Mouse (Mus musculus) limb, embryonic 14.5 days (tissue): Measurements from ENCODE around the gene Ier3. TPM values are rescaled to one million over a fixed set of nuclear protein-coding genes. Genes with fewer than 3 reads are reported as not detected.

Experiments used
- ATAC-seq: fragments of 200-750 bp; cut with Nextera tagmentation; 2 replicates; pipeline ENCODE4 v1.8.0; 2017; ENCODE audit warnings: low read depth, moderate number of reproducible peaks, moderate TSS enrichment; ENCODE audit not compliant: low FRiP score
- DNase-seq: peaks from one replicate; pipeline ENCODE4 v3.0.0-alpha.2; 2015; ENCODE audit warnings: low spot score
- H3K27ac ChIP-seq: fragments of 300-500 bp; sonication (generic); replicated peaks from 2 replicates; pipeline ENCODE4 v1.5.1; 2014; ENCODE audit warnings: low read depth, mild to moderate bottlenecking, low read length, moderate library complexity, mixed read lengths
- H3K27me3 ChIP-seq: fragments of 300-500 bp; sonication (generic); 2 replicates; pipeline ENCODE4 v1.6.1; 2014; ENCODE audit warnings: low read length, mixed read lengths; ENCODE audit not compliant: control insufficient read depth, insufficient read depth
- H3K36me3 ChIP-seq: fragments of 300-500 bp; sonication (generic); 2 replicates; pipeline ENCODE4 v1.6.1; 2014; ENCODE audit warnings: mild to moderate bottlenecking, low read length, moderate library complexity, mixed read lengths; ENCODE audit not compliant: control insufficient read depth, insufficient read depth
- H3K4me1 ChIP-seq: fragments of 300-500 bp; sonication (generic); 2 replicates; pipeline ENCODE4 v1.6.1; 2014; ENCODE audit warnings: antibody characterized with exemption, low read length, mixed read lengths; ENCODE audit not compliant: control insufficient read depth, insufficient read depth
- H3K4me2 ChIP-seq: fragments of 300-500 bp; sonication (generic); replicated peaks from 2 replicates; pipeline ENCODE4 v1.6.1; 2014; ENCODE audit warnings: low read depth, mild to moderate bottlenecking, low read length, moderate library complexity; ENCODE audit not compliant: severe bottlenecking
- H3K4me3 ChIP-seq: fragments of 300-500 bp; sonication (generic); replicated peaks from 2 replicates; pipeline ENCODE4 v1.5.1; 2014; ENCODE audit warnings: low read length
- H3K9ac ChIP-seq: fragments of 300-500 bp; sonication (generic); 2 replicates; pipeline ENCODE4 v1.6.1; 2014; ENCODE audit warnings: mild to moderate bottlenecking, low read depth, low read length, moderate library complexity; ENCODE audit not compliant: severe bottlenecking
- H3K9me3 ChIP-seq: fragments of 300-500 bp; sonication (generic); 2 replicates; pipeline ENCODE4 v1.6.1; 2016; ENCODE audit warnings: low read length; ENCODE audit not compliant: control insufficient read depth
- POLR2A ChIP-seq: fragments of 200-500 bp; IDR thresholded peaks from 2 replicates; pipeline ENCODE4 v1.8.0; 2012; ENCODE audit warnings: inconsistent platforms, mild to moderate bottlenecking, moderate library complexity, borderline replicate concordance; ENCODE audit not compliant: insufficient read depth, insufficient read length; ENCODE audit errors: extremely low read depth
- WGBS: fragments of 180-500 bp; shearing (Covaris S2); extraction: QIAGEN DNeasy Blood & Tissue Kit; methylation state at CpG from one replicate; pipeline ENCODE4 v1.1.7; 2014; 5-methylcytosine and 5-hydroxymethylcytosine counted together
- microRNA-seq: library from miRNA; unstranded; fragments of <30 nt; microRNA quantifications from one replicate; pipeline ENCODE4, GENCODE M21; 2016
- polyA plus RNA-seq, 2 experiments: library from polyadenylated mRNA; depleted of rRNA in 1 of 2; stranded (reverse) in 1 of 2; unstranded in 1 of 2; fragments of >200 nt; fragmentation: Nextera tagmentation in 1 of 2; extraction: Ambion mirVana in 1 of 2; gene quantifications; 2 replicates each; pipeline versions ENCODE4 v1.2.1 to v1.2.3; 2012 to 2014

Ier3 gene
- polyA plus RNA-seq, 2 experiments, result 8.8 to 10.8 TPM

- ATAC-seq (no peak), DNase-seq (no peak)
- WGBS, result 4% methylated on average over 7 of the region's 7 CpGs
- H3K4me2 ChIP-seq, result peak overlapping the region; percentile 97
- H3K27ac ChIP-seq, result peak overlapping the region; percentile 59
- no peaks in the 10 kb centered on the region for H3K9me3 ChIP-seq
- peaks cover 39% of the 10 kb centered on the region for H3K4me1 ChIP-seq
- no peak for TF ChIP-seq POLR2A
- H3K9ac ChIP-seq, result peak overlapping the region; percentile 83
- no peaks in the 10 kb centered on the region for H3K27me3 ChIP-seq
- peak overlapping the region; percentile 62 for H3K4me3 ChIP-seq
- H3K36me3 ChIP-seq, result peaks cover 8% of the 10 kb centered on the region
Measured at GRCm38 (mm10) chr17:35868961-35869345, 47.5 kb downstream of the Ier3 start.

- 4% methylated on average over 7 of the region's 7 CpGs for WGBS
- Histone ChIP-seq H3K4me3 (peak overlapping the region; percentile 62), H3K9ac (peak overlapping the region; percentile 83), H3K27me3 (no peaks in the 10 kb centered on the region), H3K9me3 (no peaks in the 10 kb centered on the region), H3K4me2 (peak overlapping the region; percentile 97), H3K36me3 (peaks cover 14% of the 10 kb centered on the region), H3K4me1 (peaks cover 39% of the 10 kb centered on the region), H3K27ac (peak overlapping the region; percentile 59)
- ATAC-seq, result no peak
- TF ChIP-seq POLR2A, result no peak
- no peak for DNase-seq
Measured at GRCm38 (mm10) chr17:35869346-35870067, 48.0 kb downstream of the Ier3 start.

- TF ChIP-seq POLR2A, result no peak
- Histone ChIP-seq H3K36me3 (peaks cover 22% of the 10 kb centered on the region), H3K9me3 (no peaks in the 10 kb centered on the region), H3K27ac (no peak overlapping the region), H3K4me2 (peak overlapping the region; percentile 97), H3K4me3 (peak overlapping the region; percentile 62), H3K27me3 (no peaks in the 10 kb centered on the region), H3K4me1 (peaks cover 33% of the 10 kb centered on the region), H3K9ac (peak overlapping the region; percentile 83; the same call in 1 of the 2 replicates)
- ATAC-seq (no peak), DNase-seq (no peak)
- 61% methylated on average over 9 of the region's 9 CpGs for WGBS
Measured at GRCm38 (mm10) chr17:35870151-35870883, 48.8 kb downstream of the Ier3 start.

GRCm38 (mm10) chr17:35870884-35871696 is 49.6 kb downstream of the Ier3 start:
- Histone ChIP-seq H3K36me3 (peaks cover 26% of the 10 kb centered on the region), H3K27ac (no peak overlapping the region), H3K9ac (peak overlapping the region; percentile 83; the same call in 1 of the 2 replicates), H3K4me2 (peak overlapping the region; percentile 97), H3K4me1 (peaks cover 33% of the 10 kb centered on the region), H3K4me3 (peak overlapping the region; percentile 62), H3K9me3 (no peaks in the 10 kb centered on the region), H3K27me3 (no peaks in the 10 kb centered on the region)
- WGBS, result 82% methylated on average over 8 of the region's 8 CpGs
- TF ChIP-seq POLR2A, result no peak
- no peak for DNase-seq
- no peak for ATAC-seq

Small RNA genes within 50 kb of the gene (microRNA-seq; reads per million reads assigned to microRNA genes)
- gene Gm28033, result 0.92 reads per million

Other genes starting within 250 kb of the Ier3 start
- gene Sfta2, start 220.1 kb upstream of the Ier3 start, polyA plus RNA-seq (2012; rRNA removed), result not detected in 2 replicates
- gene Sfta2, start 220.1 kb upstream of the Ier3 start, polyA plus RNA-seq (2014; fragmentation: Nextera tagmentation; extraction: Ambion mirVana), result not detected in 2 replicates
- not detected in 2 replicates for gene Gm9573, start 195.0 kb upstream of the Ier3 start, polyA plus RNA-seq (2012; rRNA removed)
- gene Gm9573, start 195.0 kb upstream of the Ier3 start, polyA plus RNA-seq (2014; fragmentation: Nextera tagmentation; extraction: Ambion mirVana), result not detected in 2 replicates
- gene Mucl3, start 178.0 kb upstream of the Ier3 start, polyA plus RNA-seq (2012; rRNA removed), result 0.13 and 0.30 TPM in 2 replicates
- gene Mucl3, start 178.0 kb upstream of the Ier3 start, polyA plus RNA-seq (2014; fragmentation: Nextera tagmentation; extraction: Ambion mirVana), result 0.22 TPM in 1 of 2 replicates, not detected in the other
- 35.4 and 47.8 TPM in 2 replicates for gene Vars2, start 154.1 kb upstream of the Ier3 start, polyA plus RNA-seq (2012; rRNA removed)
- 14.8 and 18.7 TPM in 2 replicates for gene Vars2, start 154.1 kb upstream of the Ier3 start, polyA plus RNA-seq (2014; fragmentation: Nextera tagmentation; extraction: Ambion mirVana)
- 43.0 and 52.0 TPM in 2 replicates for gene Gtf2h4, start 147.9 kb upstream of the Ier3 start, polyA plus RNA-seq (2012; rRNA removed)
- gene Gtf2h4, start 147.9 kb upstream of the Ier3 start, polyA plus RNA-seq (2014; fragmentation: Nextera tagmentation; extraction: Ambion mirVana), result 40.7 and 44.9 TPM in 2 replicates
- 49.4 and 60.1 TPM in 2 replicates for gene Ddr1, start 117.1 kb upstream of the Ier3 start, polyA plus RNA-seq (2012; rRNA removed)
- 56.7 and 58.2 TPM in 2 replicates for gene Ddr1, start 117.1 kb upstream of the Ier3 start, polyA plus RNA-seq (2014; fragmentation: Nextera tagmentation; extraction: Ambion mirVana)
- 61.8 and 66.3 TPM in 2 replicates for gene Flot1, start 1.5 kb downstream of the Ier3 start, polyA plus RNA-seq (2012; rRNA removed)
- 47.2 and 53.7 TPM in 2 replicates for gene Flot1, start 1.5 kb downstream of the Ier3 start, polyA plus RNA-seq (2014; fragmentation: Nextera tagmentation; extraction: Ambion mirVana)
- gene Tubb5, start 16.6 kb downstream of the Ier3 start, polyA plus RNA-seq (2012; rRNA removed), result 1,341 and 1,699 TPM in 2 replicates
- 808 and 880 TPM in 2 replicates for gene Tubb5, start 16.6 kb downstream of the Ier3 start, polyA plus RNA-seq (2014; fragmentation: Nextera tagmentation; extraction: Ambion mirVana)
- gene Mdc1, start 19.8 kb downstream of the Ier3 start, polyA plus RNA-seq (2012; rRNA removed), result 24.9 and 28.8 TPM in 2 replicates
- gene Mdc1, start 19.8 kb downstream of the Ier3 start, polyA plus RNA-seq (2014; fragmentation: Nextera tagmentation; extraction: Ambion mirVana), result 12.2 and 13.9 TPM in 2 replicates
- 77.5 and 80.7 TPM in 2 replicates for gene Nrm, start 39.6 kb downstream of the Ier3 start, polyA plus RNA-seq (2012; rRNA removed)
- 49.5 and 56.4 TPM in 2 replicates for gene Nrm, start 39.6 kb downstream of the Ier3 start, polyA plus RNA-seq (2014; fragmentation: Nextera tagmentation; extraction: Ambion mirVana)
- gene Ppp1r18, start 43.9 kb downstream of the Ier3 start, polyA plus RNA-seq (2012; rRNA removed), result 47.2 and 56.2 TPM in 2 replicates
- gene Ppp1r18, start 43.9 kb downstream of the Ier3 start, polyA plus RNA-seq (2014; fragmentation: Nextera tagmentation; extraction: Ambion mirVana), result 26.0 and 26.3 TPM in 2 replicates
- gene Dhx16, start 58.1 kb downstream of the Ier3 start, polyA plus RNA-seq (2012; rRNA removed), result 78.6 and 90.5 TPM in 2 replicates
- 40.0 and 43.4 TPM in 2 replicates for gene Dhx16, start 58.1 kb downstream of the Ier3 start, polyA plus RNA-seq (2014; fragmentation: Nextera tagmentation; extraction: Ambion mirVana)
- gene 2310061I04Rik, start 75.7 kb downstream of the Ier3 start, polyA plus RNA-seq (2012; rRNA removed), result 53.9 and 68.4 TPM in 2 replicates
- gene 2310061I04Rik, start 75.7 kb downstream of the Ier3 start, polyA plus RNA-seq (2014; fragmentation: Nextera tagmentation; extraction: Ambion mirVana), result 20.6 and 20.7 TPM in 2 replicates
- gene Atat1, start 88.4 kb downstream of the Ier3 start, polyA plus RNA-seq (2012; rRNA removed), result 157 and 189 TPM in 2 replicates
- 68.7 and 88.1 TPM in 2 replicates for gene Atat1, start 88.4 kb downstream of the Ier3 start, polyA plus RNA-seq (2014; fragmentation: Nextera tagmentation; extraction: Ambion mirVana)
- 62.7 and 62.9 TPM in 2 replicates for gene Mrps18b, start 94.7 kb downstream of the Ier3 start, polyA plus RNA-seq (2012; rRNA removed)
- gene Mrps18b, start 94.7 kb downstream of the Ier3 start, polyA plus RNA-seq (2014; fragmentation: Nextera tagmentation; extraction: Ambion mirVana), result 68.0 and 70.3 TPM in 2 replicates
- 39.9 and 41.6 TPM in 2 replicates for gene Ppp1r10, start 94.8 kb downstream of the Ier3 start, polyA plus RNA-seq (2012; rRNA removed)
- 30.8 and 34.2 TPM in 2 replicates for gene Ppp1r10, start 94.8 kb downstream of the Ier3 start, polyA plus RNA-seq (2014; fragmentation: Nextera tagmentation; extraction: Ambion mirVana)
- 73.4 and 83.1 TPM in 2 replicates for gene Abcf1, start 148.1 kb downstream of the Ier3 start, polyA plus RNA-seq (2012; rRNA removed)
- gene Abcf1, start 148.1 kb downstream of the Ier3 start, polyA plus RNA-seq (2014; fragmentation: Nextera tagmentation; extraction: Ambion mirVana), result 77.2 and 84.6 TPM in 2 replicates
- 37.7 and 41.8 TPM in 2 replicates for gene Gnl1, start 158.2 kb downstream of the Ier3 start, polyA plus RNA-seq (2012; rRNA removed)
- gene Gnl1, start 158.2 kb downstream of the Ier3 start, polyA plus RNA-seq (2014; fragmentation: Nextera tagmentation; extraction: Ambion mirVana), result 43.4 and 49.5 TPM in 2 replicates
- gene Prr3, start 158.6 kb downstream of the Ier3 start, polyA plus RNA-seq (2012; rRNA removed), result 57.8 and 62.8 TPM in 2 replicates
- 33.3 and 34.7 TPM in 2 replicates for gene Prr3, start 158.6 kb downstream of the Ier3 start, polyA plus RNA-seq (2014; fragmentation: Nextera tagmentation; extraction: Ambion mirVana)
- gene H2-T24, start 198.9 kb downstream of the Ier3 start, polyA plus RNA-seq (2012; rRNA removed), result 0.14 and 0.42 TPM in 2 replicates
- gene H2-T24, start 198.9 kb downstream of the Ier3 start, polyA plus RNA-seq (2014; fragmentation: Nextera tagmentation; extraction: Ambion mirVana), result 1.5 and 3.3 TPM in 2 replicates
- gene H2-T23, start 211.2 kb downstream of the Ier3 start, polyA plus RNA-seq (2012; rRNA removed), result 13.5 and 15.0 TPM in 2 replicates
- 10.0 and 10.8 TPM in 2 replicates for gene H2-T23, start 211.2 kb downstream of the Ier3 start, polyA plus RNA-seq (2014; fragmentation: Nextera tagmentation; extraction: Ambion mirVana)
- gene H2-T22, start 221.1 kb downstream of the Ier3 start, polyA plus RNA-seq (2012; rRNA removed), result 27.4 and 29.0 TPM in 2 replicates
- gene H2-T22, start 221.1 kb downstream of the Ier3 start, polyA plus RNA-seq (2014; fragmentation: Nextera tagmentation; extraction: Ambion mirVana), result 23.4 and 26.6 TPM in 2 replicates
- gene Gm6034, start 221.3 kb downstream of the Ier3 start, polyA plus RNA-seq (2012; rRNA removed), result not detected in 2 replicates
- gene Gm6034, start 221.3 kb downstream of the Ier3 start, polyA plus RNA-seq (2014; fragmentation: Nextera tagmentation; extraction: Ambion mirVana), result not detected in 2 replicates
- gene Gm11127, start 236.7 kb downstream of the Ier3 start, polyA plus RNA-seq (2012; rRNA removed), result 0.12 and 0.21 TPM in 2 replicates
- not detected in 2 replicates for gene Gm11127, start 236.7 kb downstream of the Ier3 start, polyA plus RNA-seq (2014; fragmentation: Nextera tagmentation; extraction: Ambion mirVana)